Mouse (Mus musculus): ENCODE results near the gene Mapkapk2. TPM values are rescaled to one million over a fixed set of nuclear protein-coding genes. Genes with fewer than 3 reads are reported as not detected.

Gene Mapkapk2
- total and polyA plus RNA-seq, 3 experiments, result 53.2 to 85.4 TPM; not detected in 1

- H3K4me1 ChIP-seq (ENCODE audit: control insufficient read depth in 1 of 2, insufficient read depth in 2 of 2, low read length in 2 of 2), result no peaks in the 10 kb centered on the region
- no peak overlapping the region for H3K27ac ChIP-seq (ENCODE audit: control insufficient read depth, low read depth, low read length)
- H3K9me3 ChIP-seq (replicated peaks; ENCODE audit: insufficient read depth, low read length), result no peaks in the 10 kb centered on the region
- H3K79me2 ChIP-seq (ENCODE audit: control insufficient read depth, insufficient read depth, low read length, poor library complexity), result no peaks in the 10 kb centered on the region
- TF ChIP-seq NRF1 (IDR thresholded peaks at IDR 0.05; ENCODE audit: insufficient read depth, low read depth, low read length, poor library complexity, severe bottlenecking), result no peak
- TF ChIP-seq SIN3A (IDR thresholded peaks at IDR 0.05; ENCODE audit: low read length), result no peak
- no peak for TF ChIP-seq KAT2A (conservative IDR thresholded peaks at IDR 0.05; ENCODE audit: low read depth, low read length)
- no peak for TF ChIP-seq MAZ (IDR thresholded peaks at IDR 0.05; ENCODE audit: low read depth, low read length)
- TF ChIP-seq EP300 (IDR thresholded peaks at IDR 0.05; ENCODE audit: low read depth in 1 of 2, low read length in 2 of 2), result no peak
- no peak for TF ChIP-seq MYB (IDR thresholded peaks at IDR 0.05; ENCODE audit: low read depth, low read length)
- no peak for TF ChIP-seq MYC (IDR thresholded peaks at IDR 0.05; ENCODE audit: low read depth, low read length)
- no peak for TF ChIP-seq MAFK (IDR thresholded peaks at IDR 0.05; ENCODE audit: borderline replicate concordance, low read depth, low read length)
- no peak for TF ChIP-seq TCF12 (IDR thresholded peaks at IDR 0.05; ENCODE audit: low read depth, low read length)
- no peak for TF ChIP-seq CHD2 (IDR thresholded peaks at IDR 0.05; ENCODE audit: low read length)
- no peak for TF ChIP-seq RAD21 (IDR thresholded peaks at IDR 0.05; ENCODE audit: low read depth, low read length)
- no peak for TF ChIP-seq NELFE (IDR thresholded peaks at IDR 0.05; ENCODE audit: low read depth, low read length)
- TF ChIP-seq ZKSCAN1 (IDR thresholded peaks at IDR 0.05; ENCODE audit: low read depth, low read length), result no peak
- no peak for TF ChIP-seq GATA1 (IDR thresholded peaks at IDR 0.05; ENCODE audit: low read depth, low read length)
- no peak for TF ChIP-seq CHD1 (IDR thresholded peaks at IDR 0.05; ENCODE audit: low read depth, low read length)
- no peak for TF ChIP-seq USF2 (IDR thresholded peaks at IDR 0.05; ENCODE audit: borderline replicate concordance in 1 of 2, insufficient read depth in 1 of 2, low read depth in 1 of 2, low read length in 2 of 2)
- TF ChIP-seq MXI1 (IDR thresholded peaks at IDR 0.05; ENCODE audit: low read depth, low read length), result no peak
- no peak overlapping the region for H3K9ac ChIP-seq (ENCODE audit: control insufficient read depth, low read depth, low read length, poor library complexity, severe bottlenecking)
- peaks cover 11 to 13% of the 10 kb centered on the region in 2 experiments for H3K27me3 ChIP-seq (ENCODE audit: control insufficient read depth in 1 of 2, insufficient read depth in 2 of 2, low read length in 2 of 2)
- no peak for DNase-seq (ENCODE audit: low read depth, low spot score)
- H3K36me3 ChIP-seq (ENCODE audit: control insufficient read depth in 1 of 2, insufficient read depth in 2 of 2, low read length in 2 of 2), result no peaks in the 10 kb centered on the region
- no peak overlapping the region for H3K4me3 ChIP-seq (ENCODE audit: control insufficient read depth in 1 of 2, insufficient read depth in 1 of 2, low read depth in 2 of 2, low read length in 2 of 2)
These were observed 76.2 kb downstream of the Mapkapk2 start for GRCm38 (mm10) chr1:131021438-131021837.

GRCm38 (mm10) chr1:131020425-131021310 lies 77.0 kb downstream of the Mapkapk2 start:
- H3K9ac ChIP-seq (ENCODE audit: control insufficient read depth, low read depth, low read length, poor library complexity, severe bottlenecking), result no peak overlapping the region
- H3K27ac ChIP-seq (ENCODE audit: control insufficient read depth, low read depth, low read length), result no peak overlapping the region
- no peaks in the 10 kb centered on the region for H3K4me1 ChIP-seq (ENCODE audit: control insufficient read depth in 1 of 2, insufficient read depth in 2 of 2, low read length in 2 of 2)
- no peaks in the 10 kb centered on the region for H3K79me2 ChIP-seq (ENCODE audit: control insufficient read depth, insufficient read depth, low read length, poor library complexity)
- H3K27me3 ChIP-seq (ENCODE audit: control insufficient read depth in 1 of 2, insufficient read depth in 2 of 2, low read length in 2 of 2), result peaks cover 11 to 13% of the 10 kb centered on the region in 2 experiments
- DNase-seq (ENCODE audit: low read depth, low spot score), result no peak
- H3K9me3 ChIP-seq (replicated peaks; ENCODE audit: insufficient read depth, low read length), result no peaks in the 10 kb centered on the region
- TF ChIP-seq SIN3A (IDR thresholded peaks at IDR 0.05; ENCODE audit: low read length) (no peak), JUND (IDR thresholded peaks at IDR 0.05; ENCODE audit: low read depth, low read length) (no peak), NRF1 (IDR thresholded peaks at IDR 0.05; ENCODE audit: insufficient read depth, low read depth, low read length, poor library complexity, severe bottlenecking) (no peak), GABPA (IDR thresholded peaks at IDR 0.05; ENCODE audit: low read depth, low read length) (no peak), USF1 (IDR thresholded peaks at IDR 0.05; ENCODE audit: low read depth, low read length) (no peak), TCF12 (IDR thresholded peaks at IDR 0.05; ENCODE audit: low read depth, low read length) (no peak), E2F4 (IDR thresholded peaks at IDR 0.05; ENCODE audit: borderline replicate concordance, low read depth, low read length) (no peak), TAL1 (IDR thresholded peaks at IDR 0.05; ENCODE audit: low read length) (no peak), MYB (IDR thresholded peaks at IDR 0.05; ENCODE audit: low read depth, low read length) (no peak), ZKSCAN1 (IDR thresholded peaks at IDR 0.05; ENCODE audit: low read depth, low read length) (no peak), ELF1 (IDR thresholded peaks at IDR 0.05; ENCODE audit: low read depth, low read length) (no peak)
- no peak overlapping the region for H3K4me3 ChIP-seq (ENCODE audit: control insufficient read depth in 1 of 2, insufficient read depth in 1 of 2, low read depth in 2 of 2, low read length in 2 of 2)
- no peaks in the 10 kb centered on the region for H3K36me3 ChIP-seq (ENCODE audit: control insufficient read depth in 1 of 2, insufficient read depth in 2 of 2, low read length in 2 of 2)
